Mouse (Mus musculus) Patski (cell line): ENCODE measurements around the gene Hyal5. TPM values are rescaled to one million over a fixed set of nuclear protein-coding genes. Genes with fewer than 3 reads are reported as not detected.

Source experiments
- ATAC-seq: fragments of 100-300 bp; one replicate; pipeline ENCODE4 v1.8.0; 2021
- CTCF ChIA-PET: fragments of 350-600 bp; sonication (Branson Sonifier 250); formaldehyde crosslinking; loops from one replicate; lab custom pipeline; 2022; ENCODE audit warnings: inconsistent platforms; lab: Charles Lee
- POLR2A ChIA-PET: fragments of 350-600 bp; sonication (Branson Sonifier 250); formaldehyde crosslinking; loops from one replicate; lab custom pipeline; 2022; ENCODE audit warnings: antibody characterized with exemption, inconsistent platforms; lab: Charles Lee
- DNase-seq: peaks from one replicate; pipeline ENCODE4 v3.0.0-alpha.2; 2011; ENCODE audit warnings: low read depth, low spot score
- H3K27me3 ChIP-seq: fragments of 371-371 bp; one replicate; pipeline ENCODE4 v1.5.1; 2021
- CTCF ChIP-seq: fragments of 100-300 bp; IDR thresholded peaks from one replicate; pipeline ENCODE4 v1.5.1; 2021
- in situ Hi-C: fragments of 300-500 bp; cut with MboI; formaldehyde crosslinking; loops from 3 replicates; pipeline ENCODE4 v1.11.1; 2018; ENCODE audit warnings: low pct_unique_long_range_greater_than_20kb, mixed read lengths
- polyA plus RNA-seq: library from polyadenylated mRNA; unstranded; gene quantifications from one replicate; pipeline ENCODE4 v1.2.3, GENCODE M21; 2021

The Hyal5 gene
- polyA plus RNA-seq: not detected

DNA sequence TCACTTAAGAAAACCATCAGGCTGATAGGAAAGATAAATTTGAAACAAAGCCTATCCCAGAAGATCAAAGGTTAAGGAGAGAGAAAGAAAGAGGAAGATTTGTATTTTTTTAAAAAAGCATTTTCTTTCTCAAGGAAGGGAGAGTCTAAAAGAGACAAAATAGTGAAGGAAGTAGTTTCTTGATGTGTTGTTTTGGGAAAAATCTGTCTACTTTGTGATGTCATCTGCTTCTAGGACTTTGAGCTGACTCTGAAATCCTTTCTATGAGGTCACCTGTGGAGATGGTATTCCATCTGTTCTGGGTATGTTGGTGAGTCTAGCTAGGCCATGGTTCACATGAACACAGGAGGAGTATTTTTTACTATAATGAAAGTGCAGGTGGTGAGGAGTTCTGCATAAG lies at the start of gene Hyal5:
Hyal5 (plus strand) TSS at position 301 of the 400 bp plus-strand sequence.
- CTCF ChIA-PET: interaction anchor here (1.3 kb wide), 1 partner anchor 19 kb away, joined by 3 read pairs; no protein-coding TSS in a partner anchor
- ATAC-seq: no peak
- TF ChIP-seq CTCF: no peak
- POLR2A ChIA-PET: no interaction called here
- in situ Hi-C loops: no loop called here
- H3K27me3 ChIP-seq: no peaks in the 10 kb centered on the region
- DNase-seq: no peak

DNA sequence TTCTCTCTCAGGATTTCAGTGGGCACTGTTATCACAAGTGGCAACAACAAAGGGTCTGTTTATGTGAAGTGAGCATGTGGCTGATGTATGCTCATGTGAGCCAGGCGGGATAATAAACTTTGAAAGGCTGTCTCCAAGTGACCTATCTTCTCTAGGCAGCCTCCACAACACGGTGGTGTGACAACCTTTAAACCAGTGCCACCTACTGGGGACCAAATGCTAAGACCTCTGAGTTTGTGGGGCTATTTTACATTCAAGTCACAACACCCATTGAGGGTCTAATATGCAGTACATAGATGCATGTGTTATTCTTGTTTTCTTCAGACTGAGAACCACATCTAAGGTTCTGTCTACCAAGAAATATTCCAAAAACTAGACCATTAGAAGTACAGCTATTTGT lies 35.7 kb upstream of the Hyal5 start:
- ATAC-seq (no peak), DNase-seq (no peak)
- no peaks in the 10 kb centered on the region for H3K27me3 ChIP-seq
- in situ Hi-C loops: no loop called here
- ChIA-PET CTCF (no interaction called here), POLR2A (no interaction called here)
- peak; percentile 27 for TF ChIP-seq CTCF

DNA sequence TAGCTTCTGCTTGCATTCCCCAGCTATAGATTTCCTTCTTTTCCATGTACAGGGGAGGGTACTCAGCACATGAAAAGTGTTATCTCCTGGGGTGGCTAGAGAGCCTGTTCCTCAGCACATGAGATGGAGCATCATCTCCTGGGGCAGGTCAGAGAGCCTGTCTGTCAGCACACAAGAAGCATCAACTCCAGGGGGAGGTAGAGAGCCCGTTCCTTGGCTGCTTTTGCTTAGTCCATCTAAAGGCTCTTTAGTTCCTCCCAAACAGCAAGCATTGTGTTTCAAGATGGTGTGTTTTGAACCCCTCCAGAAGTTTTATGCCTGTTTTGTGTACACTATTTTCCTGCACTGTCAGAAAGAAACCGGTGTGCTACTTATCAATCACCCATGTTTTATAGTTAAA lies 2.5 kb downstream of the Hyal5 start:
- DNase-seq: no peak
- ATAC-seq: no peak
- CTCF ChIA-PET: no interaction called here
- no peak for TF ChIP-seq CTCF
- H3K27me3 ChIP-seq: peaks cover 8% of the 10 kb centered on the region
- in situ Hi-C loops: no loop called here
- POLR2A ChIA-PET: no interaction called here

DNA sequence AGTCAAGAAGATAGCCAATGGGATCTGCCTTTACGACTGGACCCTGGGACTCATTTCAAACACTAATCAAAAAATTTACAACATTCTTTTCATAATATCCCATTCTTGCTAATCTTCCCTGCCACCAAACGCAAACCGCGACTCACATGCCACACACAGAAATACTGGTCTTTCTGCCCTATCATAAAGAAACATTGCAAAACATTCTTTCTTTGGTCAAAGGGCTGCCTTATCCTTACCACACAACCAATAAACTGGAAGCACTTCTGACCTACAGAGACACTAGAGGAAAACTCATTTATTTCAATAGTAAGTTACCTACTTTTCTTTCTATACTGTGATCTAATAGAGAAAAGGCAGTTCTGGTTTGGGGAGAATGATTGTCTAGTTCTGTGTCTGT lies 5.9 kb downstream of the Hyal5 start:
- ATAC-seq: no peak
- POLR2A ChIA-PET: no interaction called here
- no peak for DNase-seq
- in situ Hi-C loops: no loop called here
- CTCF ChIA-PET: no interaction called here
- H3K27me3 ChIP-seq: peaks cover 8% of the 10 kb centered on the region
- no peak for TF ChIP-seq CTCF

DNA sequence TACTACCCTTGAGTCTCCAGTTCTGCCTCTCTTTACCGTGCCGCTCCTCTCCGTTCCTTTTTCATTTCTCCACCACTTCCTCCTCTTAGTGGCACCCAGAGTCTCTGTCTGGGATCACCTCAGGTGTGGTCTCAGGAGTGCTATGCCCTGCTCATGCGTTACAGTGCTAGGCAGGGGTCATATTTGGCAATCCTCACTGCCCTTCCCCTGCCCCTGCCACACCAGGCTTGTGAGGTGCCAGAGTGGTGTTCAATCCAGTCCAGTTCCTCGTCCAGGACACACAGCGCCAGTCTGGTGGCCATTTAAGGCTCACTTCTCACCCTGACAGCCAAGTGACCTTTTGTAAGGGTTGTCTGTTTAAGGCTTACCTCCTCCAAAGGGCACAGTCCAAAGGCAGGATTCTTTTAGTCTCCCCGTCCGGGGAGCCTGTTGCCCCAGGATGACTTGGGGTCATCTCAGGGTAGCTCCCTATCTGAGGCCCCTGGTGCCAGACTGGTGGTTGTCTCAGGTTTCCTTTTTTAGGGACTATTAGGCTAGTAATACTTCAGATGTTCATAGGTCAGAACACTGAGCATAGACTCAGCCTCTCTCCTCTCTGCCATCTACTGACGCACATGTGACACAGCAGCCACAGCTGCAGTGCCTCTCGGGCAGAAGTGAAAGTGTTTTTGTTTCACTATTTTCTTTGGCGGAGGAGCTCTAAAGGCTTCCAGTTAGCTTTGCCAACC lies 36.5 kb downstream of the Hyal5 start:
- ChIA-PET POLR2A (no interaction called here), CTCF (interaction anchor here (0.7 kb wide), 1 partner anchor 45 kb away, joined by 3 read pairs; no protein-coding TSS in a partner anchor)
- ATAC-seq: peak; percentile 87
- DNase-seq: no peak
- TF ChIP-seq CTCF: peak; percentile 63
- in situ Hi-C loops: loop anchor here (10.0 kb wide), 1 partner anchor 170 kb away; no protein-coding TSS in a partner anchor
- peaks cover 16% of the 10 kb centered on the region for H3K27me3 ChIP-seq

DNA sequence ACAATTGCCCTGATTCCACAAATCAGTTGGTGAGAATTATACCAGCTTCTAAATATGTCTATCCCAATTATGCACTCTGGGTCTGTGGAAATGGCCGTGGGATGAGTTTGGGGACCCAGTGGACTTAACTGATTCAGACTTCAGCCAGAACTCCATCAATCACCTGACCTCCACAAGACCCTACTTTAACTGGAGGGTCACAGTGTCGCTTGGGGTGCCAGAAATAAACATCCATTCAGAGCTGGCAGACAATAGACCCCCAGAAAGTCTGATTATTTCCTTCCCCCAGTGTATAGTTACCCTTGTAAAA lies 37.0 kb downstream of the Hyal5 start:
- ATAC-seq (no peak), DNase-seq (no peak)
- peaks cover 20% of the 10 kb centered on the region for H3K27me3 ChIP-seq
- ChIA-PET POLR2A (no interaction called here), CTCF (interaction anchor here (0.7 kb wide), 1 partner anchor 46 kb away, joined by 3 read pairs; no protein-coding TSS in a partner anchor)
- in situ Hi-C loops: loop anchor here (10.0 kb wide), 1 partner anchor 170 kb away; no protein-coding TSS in a partner anchor
- no peak for TF ChIP-seq CTCF

DNA sequence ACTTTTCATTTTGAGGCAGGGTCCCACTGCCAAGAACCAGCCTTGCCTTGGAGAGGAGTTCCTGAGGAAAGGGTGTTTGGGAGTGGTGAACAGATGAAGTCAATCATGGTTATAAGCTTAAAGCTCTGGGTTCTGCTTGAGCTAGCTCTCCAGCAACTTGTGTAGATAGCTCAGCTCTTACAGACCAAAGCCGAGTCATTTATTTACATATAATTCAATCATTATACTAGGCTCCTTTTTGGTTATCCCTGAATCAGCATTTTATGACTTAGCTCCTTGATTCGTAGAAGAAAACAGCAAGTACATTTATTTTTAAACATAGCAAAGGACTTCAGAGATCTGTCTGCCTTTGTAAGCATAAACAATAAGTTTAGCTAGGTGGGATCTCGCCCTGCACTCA lies 47.3 kb downstream of the Hyal5 start:
- ChIA-PET POLR2A (no interaction called here), CTCF (no interaction called here)
- no peak for TF ChIP-seq CTCF
- H3K27me3 ChIP-seq: peaks cover 3% of the 10 kb centered on the region
- ATAC-seq (no peak), DNase-seq (no peak)
- in situ Hi-C loops: no loop called here

DNA sequence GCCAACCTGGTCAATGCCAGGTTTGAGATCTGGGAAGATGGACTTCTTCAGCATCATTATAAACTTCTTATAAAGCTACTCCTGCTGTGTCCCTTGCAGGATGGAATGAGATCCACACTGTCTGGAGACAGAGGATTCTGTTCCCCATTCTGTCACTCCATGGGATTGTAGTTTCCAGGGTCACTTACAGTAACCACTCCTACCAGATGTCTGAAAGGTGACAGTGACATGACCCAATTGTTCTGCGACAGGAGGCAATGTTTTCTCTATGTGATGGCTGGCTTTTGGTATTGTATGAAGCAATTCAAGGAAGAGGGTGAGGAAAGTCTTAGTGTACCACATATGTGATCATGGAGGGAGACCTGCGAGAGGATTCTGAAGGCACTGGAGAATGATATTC lies 50.0 kb downstream of the Hyal5 start:
- H3K27me3 ChIP-seq: no peaks in the 10 kb centered on the region
- ChIA-PET POLR2A (no interaction called here), CTCF (no interaction called here)
- ATAC-seq (no peak), DNase-seq (no peak)
- in situ Hi-C loops: no loop called here
- TF ChIP-seq CTCF: no peak

DNA sequence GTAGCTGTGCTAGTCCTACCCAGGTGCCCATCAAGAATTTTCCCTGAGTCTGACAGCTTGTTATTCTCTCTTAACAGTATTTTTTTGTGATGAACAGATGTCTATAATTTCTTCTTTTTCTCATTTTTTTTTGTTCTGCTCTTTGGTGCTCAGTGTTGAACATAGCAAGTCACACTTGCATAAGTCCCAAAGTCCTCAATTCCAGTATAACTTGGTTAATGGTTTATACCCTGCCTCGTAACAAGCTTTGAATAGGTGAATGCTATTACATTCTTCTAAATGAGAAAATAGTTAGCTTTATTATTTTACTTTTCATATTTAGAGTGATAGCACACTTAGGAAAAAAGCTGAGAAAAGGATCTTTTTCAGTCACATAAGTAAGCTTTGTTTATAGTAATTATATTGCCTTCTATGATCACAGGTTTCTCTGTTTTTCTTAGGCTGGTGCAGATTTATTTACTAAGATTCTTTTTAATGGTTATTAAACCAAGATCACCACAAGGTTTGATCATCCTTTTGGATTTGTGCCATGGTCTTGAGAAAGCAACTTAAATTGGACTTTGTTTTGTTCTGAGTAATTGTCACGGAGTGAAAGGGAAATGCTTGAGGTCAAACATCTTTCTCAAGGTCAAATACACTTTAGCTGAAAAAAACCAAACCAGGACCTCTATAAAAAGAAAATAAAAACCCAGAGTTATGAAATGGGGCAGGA lies 52.4 kb downstream of the Hyal5 start:
- DNase-seq: no peak
- H3K27me3 ChIP-seq: no peaks in the 10 kb centered on the region
- TF ChIP-seq CTCF: no peak
- CTCF ChIA-PET: interaction anchor here (1.4 kb wide), 1 partner anchor 14 kb away, joined by 4 read pairs; no protein-coding TSS in a partner anchor
- no peak for ATAC-seq
- POLR2A ChIA-PET: no interaction called here
- in situ Hi-C loops: no loop called here

DNA sequence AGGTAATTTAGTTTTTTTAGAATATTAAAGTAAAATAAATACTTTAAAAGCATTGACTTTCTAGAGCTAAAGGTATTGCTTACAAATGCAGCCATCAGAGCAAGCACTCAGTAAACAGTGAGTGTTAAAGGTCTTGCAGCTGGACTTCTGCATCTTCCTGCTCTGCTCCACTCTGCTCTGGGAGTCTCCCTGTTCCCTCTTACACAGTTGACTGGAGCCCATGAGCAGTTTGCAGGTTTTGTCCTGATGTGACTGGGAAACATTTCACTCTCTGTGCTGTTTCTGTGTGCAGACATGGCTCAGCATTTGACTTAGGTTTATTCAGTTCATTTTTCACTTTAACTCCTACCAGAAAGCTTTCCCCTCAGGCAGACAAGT lies 52.9 kb downstream of the Hyal5 start:
- H3K27me3 ChIP-seq: no peaks in the 10 kb centered on the region
- ATAC-seq: no peak
- POLR2A ChIA-PET: no interaction called here
- CTCF ChIA-PET: no interaction called here
- no peak for DNase-seq
- no peak for TF ChIP-seq CTCF
- in situ Hi-C loops: no loop called here

DNA sequence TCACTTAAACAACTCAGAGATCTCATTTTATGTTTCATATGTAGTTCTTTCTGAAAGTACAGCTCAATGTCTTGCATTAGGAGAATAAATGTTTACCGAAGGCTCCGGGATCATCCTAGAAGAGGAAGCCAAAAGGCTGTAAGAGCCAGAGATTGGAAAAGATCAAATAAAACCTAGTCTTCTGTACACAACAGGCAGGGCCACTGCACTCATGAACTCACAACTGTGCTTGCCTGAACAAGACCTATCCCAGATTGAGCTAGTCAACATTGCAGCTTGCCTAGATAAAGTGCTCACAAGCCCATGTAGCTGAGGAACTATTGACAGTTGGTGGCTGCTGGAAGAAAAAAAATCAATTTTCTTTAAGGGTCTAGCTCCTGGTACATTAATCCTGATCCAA lies 55.8 kb downstream of the Hyal5 start:
- in situ Hi-C loops: no loop called here
- no peak for TF ChIP-seq CTCF
- H3K27me3 ChIP-seq: no peaks in the 10 kb centered on the region
- ATAC-seq (no peak), DNase-seq (no peak)
- ChIA-PET CTCF (no interaction called here), POLR2A (no interaction called here)
